Mouse (Mus musculus): ENCODE data around the gene Zbtb41.

The Zbtb41 gene

DNA sequence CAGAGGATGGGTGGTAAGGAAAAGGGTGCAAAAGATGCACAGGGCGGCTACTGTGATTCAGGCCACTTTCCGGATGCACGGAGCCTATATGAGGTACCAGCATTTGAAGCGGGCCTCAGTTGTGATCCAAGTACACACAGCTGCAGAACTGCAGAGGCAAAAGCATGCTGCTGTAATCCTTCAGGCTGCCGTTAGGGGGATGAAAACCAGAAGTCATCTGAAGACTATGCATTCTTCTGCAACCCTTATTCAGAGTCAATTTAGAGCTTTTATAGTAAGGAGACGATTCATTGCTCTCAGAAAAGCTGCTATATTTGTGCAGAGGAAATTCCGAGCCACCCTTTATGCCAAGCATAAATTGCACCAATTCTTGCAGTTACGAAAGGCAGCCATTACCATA, 58.2 kb downstream of the Zbtb41 start:
- no peak for DNase-seq

DNA sequence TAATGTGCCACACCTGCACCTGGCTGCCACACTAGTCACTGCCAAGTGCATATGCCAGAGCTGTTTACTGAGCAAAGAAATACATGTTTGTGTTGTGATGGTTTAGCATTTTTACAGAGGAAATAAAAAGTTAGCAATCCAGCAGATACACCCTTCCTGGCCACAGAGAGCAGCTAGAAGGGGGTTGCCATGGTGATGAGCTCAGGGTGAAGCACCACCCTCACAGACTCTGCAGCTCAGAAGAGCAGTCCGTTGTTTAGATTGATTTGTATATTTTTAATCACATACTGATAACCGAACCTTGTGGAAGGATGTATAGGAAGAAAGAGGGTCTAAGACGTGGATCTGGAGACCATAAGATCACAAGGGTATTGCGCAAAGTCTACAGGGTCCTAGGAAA, 59.1 kb downstream of the Zbtb41 start:
- no peak for DNase-seq

- no peak for DNase-seq
Measured at GRCm38 (mm10) chr1:139494630-139495029, 72.5 kb downstream of the Zbtb41 start.

- DNase-seq = no peak
Measured at GRCm38 (mm10) chr1:139495408-139495807, 73.3 kb downstream of the Zbtb41 start.

DNA sequence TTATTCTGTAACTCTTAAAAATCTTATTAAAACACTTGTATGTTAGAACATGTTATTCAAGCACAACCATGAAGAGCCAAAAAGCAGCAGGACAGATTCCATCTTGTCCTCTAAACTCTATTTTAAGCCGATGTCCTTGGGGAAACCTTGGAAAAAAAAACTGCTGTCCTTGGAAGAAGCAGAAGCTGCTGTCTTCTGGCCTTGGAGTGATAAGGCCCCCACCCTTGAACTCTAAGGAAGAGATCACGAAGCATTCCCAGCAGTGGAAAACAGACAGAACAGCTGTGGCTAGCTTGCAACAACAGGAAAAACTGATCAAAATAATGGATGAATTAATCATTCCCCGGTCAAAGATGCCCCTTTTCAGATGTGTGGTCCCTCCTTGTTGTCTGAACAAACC, 74.1 kb downstream of the Zbtb41 start:
- DNase-seq = no peak

DNA sequence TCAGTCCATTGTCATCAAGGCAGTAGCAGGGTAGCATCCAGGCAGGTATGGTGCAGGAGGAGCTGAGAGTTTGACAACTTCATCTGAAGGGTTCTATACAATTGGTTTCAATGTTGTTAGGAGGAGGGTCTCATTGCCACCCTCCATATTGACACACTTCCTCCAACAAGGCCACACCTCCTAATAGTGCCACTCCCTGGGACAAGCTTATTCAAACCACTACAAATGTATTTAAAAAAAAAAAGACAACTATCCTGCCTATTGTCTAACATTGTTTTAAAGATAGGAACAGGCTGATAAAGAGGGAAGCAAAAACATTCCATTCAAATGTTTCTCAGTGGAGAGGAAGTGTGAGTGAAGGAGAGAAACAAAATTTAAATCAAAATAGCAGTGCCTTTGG, 77.7 kb downstream of the Zbtb41 start:
- no peak for DNase-seq

- DNase-seq = no peak
Measured at GRCm38 (mm10) chr1:139501258-139501752, 79.2 kb downstream of the Zbtb41 start, which contains the start of gene F13b. F13b (plus strand) TSS chr1:139501702.

Data from lung, postnatal 4 days (tissue).